Mouse (Mus musculus) mesoderm, embryonic 11.5 days (tissue): ENCODE measurements around the gene D930007J09Rik.
A peak's percentile ranks its signal among the peaks of the same experiment; 100 is the strongest.

Source experiments
- DNase-seq: peaks from one replicate; pipeline ENCODE4 v3.0.0-alpha.2; 2012; ENCODE audit warnings: low read depth, low spot score

The D930007J09Rik gene

DNA sequence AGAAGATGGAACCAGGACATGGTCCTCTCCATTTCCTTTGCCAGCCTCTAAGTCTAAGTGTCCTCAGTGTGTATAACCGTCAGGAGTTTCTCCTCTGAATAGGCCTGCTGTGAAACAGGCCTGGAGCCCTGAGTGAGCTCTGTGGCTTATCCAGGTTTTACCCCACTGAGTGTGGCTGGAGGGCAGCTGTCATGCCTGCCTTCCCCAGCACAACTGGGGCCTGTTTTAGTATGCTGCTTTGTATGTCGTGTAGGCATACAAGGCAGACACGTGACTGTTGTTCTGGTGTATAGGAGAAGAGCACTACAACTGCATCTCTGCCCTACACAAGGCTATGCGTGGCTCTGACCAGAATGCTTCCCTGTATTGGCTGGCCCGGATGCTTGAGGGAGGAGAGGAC is 17.3 kb upstream of the D930007J09Rik start:
- DNase-seq: no peak

DNA sequence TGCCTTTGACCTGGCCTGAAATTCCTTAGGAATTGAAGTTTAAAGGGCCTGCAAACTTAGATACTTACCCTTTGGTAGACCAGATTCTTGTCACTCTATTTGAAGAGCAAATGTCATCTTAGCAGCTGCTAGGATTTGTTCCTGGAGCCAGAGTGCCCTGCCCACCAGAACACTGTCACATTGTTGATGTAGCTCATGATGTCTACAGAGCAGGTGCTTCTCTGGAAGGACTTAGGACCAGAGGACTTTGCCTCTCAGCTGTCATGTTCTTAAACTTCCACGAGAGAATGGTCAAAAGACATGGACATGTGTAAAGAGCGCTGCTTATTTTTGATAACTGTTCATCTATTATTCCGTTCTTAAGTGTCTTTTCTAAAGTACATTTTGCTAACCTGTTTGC is 16.6 kb upstream of the D930007J09Rik start:
- DNase-seq: no peak

DNA sequence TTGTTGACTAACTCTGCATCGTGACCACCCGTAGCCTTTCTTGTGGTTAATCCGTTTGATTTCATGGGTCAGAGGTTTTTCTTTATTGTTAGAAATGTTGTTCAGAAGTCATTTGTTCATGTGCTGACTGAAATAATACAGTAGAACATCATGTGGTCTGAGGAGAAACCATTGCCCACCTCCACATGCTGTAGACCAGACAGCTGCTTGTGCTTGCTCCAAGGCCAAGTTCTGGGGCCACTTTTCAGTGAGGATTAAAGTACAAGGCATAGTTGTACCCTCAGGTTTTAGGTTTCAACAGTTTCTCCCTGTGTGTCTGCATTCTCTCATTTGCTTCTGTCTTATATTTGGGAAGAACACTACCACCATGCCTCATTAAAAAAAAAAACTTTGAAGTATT is 5.0 kb upstream of the D930007J09Rik start:
- no peak for DNase-seq

DNA sequence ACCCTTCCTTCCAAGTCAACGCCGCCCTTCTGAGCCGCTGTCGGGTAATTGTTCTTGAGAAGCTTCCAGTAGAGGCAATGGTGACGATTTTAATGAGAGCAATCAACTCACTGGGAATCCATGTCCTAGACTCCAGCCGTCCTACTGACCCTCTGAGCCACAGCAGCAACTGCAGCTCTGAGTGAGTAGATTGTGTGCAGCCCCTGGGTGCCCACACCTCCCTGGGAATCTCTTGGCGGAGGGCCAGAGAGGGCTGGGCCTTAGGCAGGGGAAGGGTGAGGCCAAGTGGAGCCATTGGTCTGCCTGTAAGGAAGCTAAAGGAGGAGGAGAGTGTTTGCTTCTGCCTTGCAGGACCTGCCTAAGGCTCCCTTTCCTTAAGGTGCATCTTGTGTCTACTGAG is 4.2 kb upstream of the D930007J09Rik start:
- no peak for DNase-seq

DNA sequence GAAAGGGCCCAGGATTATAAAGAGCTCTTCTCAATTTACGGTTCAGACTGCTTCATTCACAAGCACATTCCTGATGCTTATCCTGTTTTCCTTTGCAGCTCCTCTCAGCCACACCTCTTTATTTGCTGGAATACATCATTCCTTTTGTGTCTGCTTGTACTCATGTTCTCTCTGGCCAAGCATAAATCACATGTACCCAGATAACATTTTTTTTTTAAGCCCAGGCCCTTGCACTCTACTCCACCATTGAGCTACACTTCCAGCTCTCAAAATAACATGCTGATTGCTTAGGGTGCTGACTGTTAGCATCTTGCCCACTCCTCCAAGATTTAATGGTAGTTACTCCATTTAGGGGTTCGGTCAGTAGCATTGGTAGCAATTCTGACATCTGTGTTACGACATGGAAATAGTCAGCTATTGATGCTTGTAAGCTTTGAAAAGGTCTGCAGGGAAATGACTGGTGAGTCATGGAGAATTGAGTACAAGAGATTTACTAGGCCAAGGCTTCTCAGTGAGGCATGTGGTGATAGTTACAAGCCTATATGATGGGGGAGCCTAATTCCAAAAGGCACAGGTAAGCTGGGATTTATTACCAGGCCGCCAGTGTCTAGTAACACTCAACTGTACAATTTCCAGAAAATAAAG is 1.2 kb upstream of the D930007J09Rik start:
- DNase-seq: no peak

DNA sequence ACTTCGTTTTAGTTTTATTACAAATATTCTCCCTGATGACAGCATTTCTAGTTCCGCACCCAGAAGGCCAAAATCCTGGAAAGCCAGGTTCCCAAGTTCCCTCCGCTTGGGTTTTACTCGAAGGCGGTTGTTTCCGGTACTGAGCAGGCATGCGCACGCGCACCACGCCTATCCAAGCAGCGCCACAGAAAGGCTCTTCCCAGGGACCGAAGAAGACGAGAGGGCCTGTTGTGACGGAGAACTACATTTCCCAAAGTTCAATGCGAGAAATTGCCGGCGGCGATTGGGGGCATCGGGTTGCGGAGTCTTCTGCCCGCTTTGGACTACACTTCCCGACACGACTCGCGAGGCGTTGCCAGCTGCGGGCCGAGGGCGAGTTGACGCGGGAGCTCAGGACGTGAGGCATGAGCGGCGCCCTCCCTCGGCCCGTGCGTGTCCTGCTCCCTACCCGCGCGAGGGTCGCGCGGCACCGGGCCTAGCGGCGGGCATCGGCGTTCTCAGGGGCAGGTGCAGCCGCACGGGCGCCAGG is 892 bp downstream of the D930007J09Rik start, which contains the start of gene Wrnip1:
Gene Wrnip1, plus strand, starts transcription at position 346 of the 529 bp plus-strand sequence.
- peak; percentile 99 for DNase-seq

DNA sequence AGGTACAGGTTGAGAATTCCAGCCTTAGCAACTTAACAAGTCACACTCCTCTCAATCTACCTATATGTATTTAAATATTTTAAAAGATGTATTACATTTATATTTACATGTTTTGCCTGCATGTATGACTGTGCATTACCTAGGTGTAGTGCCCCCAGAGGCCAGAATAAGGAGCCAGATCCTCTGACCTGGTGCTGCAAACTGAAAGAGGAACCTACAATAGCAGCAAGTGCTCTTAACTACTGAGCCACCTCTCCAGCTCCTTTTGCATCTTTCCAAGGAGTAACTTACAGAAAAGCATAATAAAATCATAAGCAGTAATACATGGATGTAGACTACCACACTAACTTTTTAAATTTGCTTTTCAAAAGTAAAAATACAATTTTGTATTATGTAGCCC is 1.8 kb downstream of the D930007J09Rik start:
- DNase-seq: no peak

DNA sequence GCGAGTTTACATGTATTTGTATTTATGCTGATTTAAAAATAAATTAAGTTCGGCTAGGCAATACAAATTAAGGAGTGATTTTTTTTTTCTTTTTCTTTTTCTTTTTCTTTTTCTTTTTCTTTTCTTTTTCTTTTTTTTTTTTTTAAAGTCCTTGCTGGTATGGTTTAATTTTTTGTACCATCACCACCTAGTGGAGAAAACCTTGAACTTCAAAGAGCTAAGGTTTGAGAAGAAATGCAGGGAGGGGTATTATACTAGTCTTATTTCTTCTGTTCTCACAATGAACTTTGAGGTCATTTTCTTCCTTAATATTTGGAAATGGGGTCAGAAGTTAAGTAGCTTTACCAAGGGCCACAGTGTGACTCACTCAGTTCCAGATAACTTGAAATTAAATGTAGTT is 3.5 kb downstream of the D930007J09Rik start:
- peak; percentile 31 for DNase-seq

DNA sequence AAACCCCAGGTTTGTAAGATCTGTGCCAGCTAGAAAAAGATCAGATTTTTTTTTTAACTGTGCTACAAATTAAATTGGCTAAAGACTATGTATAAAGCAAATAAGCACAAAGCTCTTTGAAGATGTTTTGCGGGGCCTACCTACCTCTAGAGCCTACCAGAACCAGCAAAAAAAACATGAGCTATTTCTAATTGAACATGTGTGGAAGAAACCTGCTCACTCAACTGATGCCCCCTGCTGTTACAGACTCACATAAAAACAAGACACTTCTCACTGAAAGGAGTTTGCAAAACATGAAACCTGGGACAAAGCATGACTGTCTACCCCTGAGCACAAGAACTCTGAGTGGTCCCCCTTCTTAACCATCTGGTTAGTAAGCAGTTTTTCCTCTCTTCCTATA is 5.6 kb downstream of the D930007J09Rik start:
- DNase-seq: peak; percentile 43

DNA sequence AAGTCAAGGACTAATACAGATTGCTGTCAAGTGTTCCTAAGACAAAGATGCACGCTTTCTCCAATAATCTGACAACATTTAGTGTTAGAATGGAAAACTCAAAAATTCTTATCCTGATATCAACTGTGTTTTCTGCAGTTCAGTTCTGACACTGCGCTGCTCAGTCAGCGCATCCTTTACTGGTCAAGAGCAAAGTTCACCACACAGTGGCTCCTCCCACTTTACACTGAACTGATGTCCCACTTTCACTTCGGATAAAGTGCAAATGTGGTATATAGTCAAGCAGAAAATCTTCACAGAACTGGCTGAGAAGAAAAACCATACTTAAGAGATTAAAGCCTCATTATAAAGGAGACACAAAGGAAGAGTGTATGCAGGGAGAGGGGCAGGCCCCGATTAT is 7.5 kb downstream of the D930007J09Rik start:
- no peak for DNase-seq

DNA sequence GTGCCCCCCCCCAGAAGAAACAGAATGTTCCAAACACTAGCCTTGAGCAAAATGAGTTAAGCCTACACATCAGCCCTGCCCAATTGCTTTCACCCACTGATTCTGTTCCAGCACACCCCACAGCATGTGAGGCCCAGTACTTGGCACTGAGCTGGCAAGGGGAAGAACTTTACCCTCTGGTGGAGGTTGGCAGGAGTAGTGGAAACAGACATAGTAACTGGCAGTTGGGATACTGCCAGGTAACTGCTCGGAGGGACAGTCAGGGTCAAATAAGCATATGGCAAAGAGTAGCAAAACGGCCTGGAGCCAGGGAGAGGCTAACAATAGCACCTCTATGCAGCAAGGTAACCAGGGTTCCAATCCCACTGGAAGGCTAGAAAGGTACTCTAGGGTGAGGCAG is 8.0 kb downstream of the D930007J09Rik start:
- no peak for DNase-seq

DNA sequence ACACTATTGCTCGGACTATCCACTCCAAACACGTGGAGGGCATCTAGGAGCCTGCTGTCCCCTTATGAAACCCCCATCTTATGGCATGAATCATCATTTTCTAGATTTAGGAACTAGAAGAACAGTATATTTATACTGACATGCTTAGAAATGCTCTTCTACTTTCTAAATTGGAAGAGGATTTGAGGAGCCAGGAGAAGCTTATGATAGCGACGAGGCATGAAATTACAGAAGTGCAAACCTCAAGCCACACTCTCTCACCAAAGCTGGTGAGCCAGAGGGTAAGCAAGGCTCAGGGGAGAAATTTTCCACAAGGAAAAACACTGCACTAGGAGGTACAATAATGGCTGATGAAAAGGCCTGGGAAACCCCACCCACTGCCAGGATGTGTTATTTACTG is 12.9 kb downstream of the D930007J09Rik start:
- no peak for DNase-seq

DNA sequence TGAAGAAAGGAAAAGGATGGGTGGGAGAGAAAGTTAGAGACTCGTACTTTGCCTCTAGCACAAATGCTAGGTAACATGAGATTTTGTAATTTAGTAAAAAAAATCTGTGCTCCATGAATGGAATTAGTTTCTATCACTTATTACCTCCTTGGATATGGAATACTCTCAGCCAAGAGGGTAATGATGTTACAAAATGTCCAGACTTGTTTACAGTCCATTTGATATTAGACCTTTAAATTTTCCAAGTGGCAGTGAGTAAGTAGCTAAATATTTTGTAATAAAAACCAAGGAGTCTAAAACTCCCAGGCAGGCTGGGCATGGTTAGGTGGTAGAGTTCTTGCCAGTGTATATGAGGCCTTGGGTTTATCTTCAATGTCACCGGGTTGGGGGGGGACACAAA is 15.1 kb downstream of the D930007J09Rik start:
- no peak for DNase-seq

DNA sequence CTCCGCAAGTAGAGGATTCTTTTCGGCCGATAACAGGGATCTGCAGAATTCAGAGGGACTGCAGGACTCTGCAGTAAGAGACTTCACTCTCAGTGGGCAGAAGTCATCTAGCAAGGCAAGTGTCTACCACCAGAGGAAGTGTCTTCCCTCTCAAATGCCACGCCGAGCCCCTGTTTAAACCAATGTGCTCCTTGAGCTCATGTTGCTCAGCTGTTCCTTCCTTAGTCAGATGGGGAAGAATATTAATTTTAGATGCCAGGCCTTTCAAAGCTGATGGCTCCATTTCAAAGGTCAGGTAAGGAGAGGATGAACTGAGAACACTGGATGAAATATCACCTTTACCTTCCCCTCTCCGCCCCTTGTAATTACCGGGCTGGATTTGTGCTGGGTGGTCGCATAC is 18.8 kb downstream of the D930007J09Rik start, which contains the start of gene Mylk4:
Gene Mylk4, minus strand, starts transcription at position 139 of the 400 bp plus-strand sequence.
- DNase-seq: no peak

DNA sequence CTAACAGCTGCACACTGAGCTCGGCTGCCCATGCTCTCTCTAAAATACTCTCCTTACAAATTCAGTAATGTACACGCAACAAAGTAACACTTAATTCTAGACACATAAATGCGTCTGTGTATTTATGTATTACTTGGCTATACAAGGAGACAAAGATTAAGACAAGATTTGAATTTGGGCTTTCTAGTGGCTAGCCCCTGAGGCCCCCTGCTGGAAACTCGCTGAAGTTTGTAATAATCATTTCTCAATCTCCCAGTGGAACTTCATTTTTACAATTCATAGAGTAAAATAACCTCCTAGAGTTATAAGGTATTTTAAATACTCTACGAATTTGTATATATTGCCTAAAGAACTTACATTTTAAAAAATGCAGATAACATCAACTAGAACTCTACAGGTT is 19.6 kb downstream of the D930007J09Rik start:
- DNase-seq: no peak

DNA sequence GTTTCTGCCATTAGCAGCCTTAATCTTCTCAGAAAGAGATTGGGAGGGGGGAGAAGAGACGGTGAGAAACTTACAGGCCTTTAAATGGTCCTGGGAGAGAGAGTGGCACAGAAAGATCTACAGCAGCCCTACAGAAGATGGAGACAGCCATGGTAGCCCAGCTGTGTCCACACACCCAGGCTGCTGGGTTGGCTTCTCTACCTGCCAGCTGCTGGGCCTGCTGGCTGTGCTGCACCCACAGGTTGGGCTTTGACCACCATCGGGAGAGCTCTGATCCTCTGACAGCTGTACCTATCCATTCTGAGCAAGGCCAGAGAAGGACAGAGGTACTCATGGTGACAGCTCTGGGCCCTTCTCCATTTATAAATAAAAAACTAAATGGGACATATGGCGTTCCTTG is 23.8 kb downstream of the D930007J09Rik start:
- DNase-seq: no peak

DNA sequence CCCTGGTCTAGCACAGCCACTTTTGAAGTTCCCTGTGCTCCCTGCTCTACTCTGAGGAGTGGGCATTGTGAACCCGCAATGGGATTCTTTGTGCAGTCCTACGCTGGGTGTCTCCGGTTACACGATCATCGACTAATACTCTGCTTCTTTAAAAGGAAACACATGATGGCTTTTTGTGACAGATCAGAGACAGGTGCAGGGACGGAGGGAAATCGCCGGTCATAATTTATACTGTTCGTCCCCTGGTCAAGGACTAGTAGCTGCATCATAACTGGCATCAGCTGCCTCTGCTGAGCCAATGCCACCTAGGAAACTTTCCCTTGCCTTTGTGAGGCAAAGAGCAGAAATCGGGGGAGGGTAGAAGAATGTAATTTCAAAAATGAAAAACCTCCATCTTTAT is 26.3 kb downstream of the D930007J09Rik start:
- DNase-seq: peak; percentile 22

DNA sequence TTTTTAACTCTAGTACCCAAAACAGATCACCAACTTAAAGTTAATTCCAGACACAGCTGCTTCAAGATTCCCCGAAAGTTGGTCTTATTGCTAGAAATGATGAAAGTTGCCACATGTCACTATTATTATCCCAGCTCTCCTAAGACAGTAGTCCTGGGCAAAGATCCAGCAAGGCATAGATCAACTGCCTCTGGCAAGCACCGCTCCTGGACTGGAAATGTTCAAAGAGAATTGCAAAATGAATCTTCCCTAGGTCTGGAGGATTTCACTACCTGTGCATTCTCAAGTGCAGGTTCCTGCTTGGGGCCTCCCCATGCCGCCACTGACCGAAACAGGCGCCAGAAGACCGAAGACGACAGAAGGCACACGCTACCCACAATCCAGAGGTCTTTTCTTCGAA is 26.8 kb downstream of the D930007J09Rik start:
- DNase-seq: no peak

DNA sequence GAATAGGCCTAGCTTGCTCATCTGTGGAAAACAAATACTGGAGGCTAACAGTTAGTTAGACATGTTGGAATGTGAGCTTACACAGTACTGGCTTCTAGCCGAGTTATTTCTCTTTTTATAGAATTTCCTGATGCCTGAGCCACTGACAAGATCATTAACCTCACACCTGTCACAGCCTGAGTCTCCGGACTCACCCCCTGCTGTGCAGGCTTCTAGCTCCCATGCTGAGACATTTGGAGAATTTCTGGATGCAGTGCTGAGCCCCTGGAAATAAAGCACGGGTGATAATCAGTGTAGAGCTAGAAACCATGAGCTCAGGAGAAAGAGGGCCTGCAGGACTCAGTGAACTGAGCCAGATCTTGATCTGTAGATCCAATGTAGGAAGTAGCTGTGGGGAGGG is 32.7 kb downstream of the D930007J09Rik start:
- DNase-seq: peak; percentile 45

DNA sequence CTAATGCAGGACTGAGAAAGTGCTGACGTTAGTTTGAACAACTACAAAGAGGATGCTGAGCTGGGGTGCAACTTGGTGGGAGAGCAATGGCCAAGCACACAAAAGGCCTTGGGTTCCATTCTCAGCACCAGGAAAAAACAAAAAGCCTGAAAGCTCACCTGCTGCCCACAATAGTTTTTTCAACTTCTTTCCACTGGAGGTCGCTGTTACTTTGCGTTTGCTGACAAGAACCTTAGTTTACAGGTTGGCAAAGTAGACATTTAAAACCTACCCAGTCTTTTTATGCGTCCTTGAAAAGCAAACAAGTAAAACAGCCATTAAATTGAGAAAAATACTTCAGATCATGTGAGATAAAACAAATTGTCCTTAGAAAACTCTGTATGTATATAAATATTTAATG is 34.5 kb downstream of the D930007J09Rik start:
- DNase-seq: peak; percentile 55

DNA sequence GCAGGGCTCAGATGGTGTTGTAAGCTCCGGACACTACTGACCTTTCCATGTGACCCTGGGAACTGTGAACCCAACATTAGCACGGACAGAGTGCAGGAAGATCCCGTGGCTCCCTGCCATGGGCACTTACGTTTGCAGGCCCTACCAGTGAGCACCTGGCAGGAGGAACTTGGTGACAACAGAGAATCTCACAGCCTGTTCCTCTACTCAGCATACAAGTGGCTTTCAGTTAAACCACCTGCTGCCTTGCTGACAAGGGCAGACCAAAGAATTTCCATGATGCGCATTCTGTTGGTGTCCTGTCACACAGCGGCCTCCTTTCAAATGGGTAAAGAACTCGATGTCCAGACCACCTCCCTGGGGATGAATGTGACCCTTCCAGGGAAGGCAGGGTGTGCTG is 38.2 kb downstream of the D930007J09Rik start:
- no peak for DNase-seq

DNA sequence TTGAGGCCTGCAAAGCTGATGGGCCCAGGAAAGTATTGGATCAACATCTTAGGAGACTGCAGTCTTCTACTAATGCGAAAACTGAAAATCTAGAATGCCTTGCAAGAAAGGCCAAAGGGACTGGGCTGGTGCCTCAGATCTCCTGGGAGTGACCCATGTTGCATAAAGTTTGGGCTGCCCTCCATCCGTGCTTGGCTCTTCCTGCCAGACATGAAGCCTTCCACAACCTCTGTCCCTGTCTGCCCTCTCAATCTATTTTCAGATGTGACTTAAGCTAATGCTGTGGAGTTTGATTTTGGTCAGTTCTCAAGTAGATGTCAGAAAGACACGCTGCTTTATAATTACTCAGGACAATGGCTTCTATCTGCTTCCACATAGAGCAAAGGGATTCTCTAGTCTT is 39.5 kb downstream of the D930007J09Rik start:
- no peak for DNase-seq

DNA sequence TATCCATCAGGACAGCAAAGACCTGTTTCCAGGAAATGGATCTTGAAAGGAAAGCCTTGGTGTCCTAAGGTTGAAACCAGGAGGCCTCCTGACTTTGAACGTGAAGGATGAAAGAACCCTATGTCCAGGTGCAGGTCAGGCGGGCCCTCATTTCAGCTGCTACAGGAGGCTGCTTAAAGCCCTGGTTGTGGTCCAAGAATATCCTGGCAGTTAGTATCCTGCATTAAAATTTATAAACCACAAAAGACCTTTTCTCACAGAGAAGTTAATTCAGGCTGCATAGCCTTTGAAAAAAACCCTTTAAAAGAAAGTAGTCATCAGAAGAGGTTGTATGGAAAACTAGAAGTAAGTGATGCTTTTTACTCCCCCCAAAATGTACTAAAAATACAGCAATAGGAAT is 41.9 kb downstream of the D930007J09Rik start:
- no peak for DNase-seq

DNA sequence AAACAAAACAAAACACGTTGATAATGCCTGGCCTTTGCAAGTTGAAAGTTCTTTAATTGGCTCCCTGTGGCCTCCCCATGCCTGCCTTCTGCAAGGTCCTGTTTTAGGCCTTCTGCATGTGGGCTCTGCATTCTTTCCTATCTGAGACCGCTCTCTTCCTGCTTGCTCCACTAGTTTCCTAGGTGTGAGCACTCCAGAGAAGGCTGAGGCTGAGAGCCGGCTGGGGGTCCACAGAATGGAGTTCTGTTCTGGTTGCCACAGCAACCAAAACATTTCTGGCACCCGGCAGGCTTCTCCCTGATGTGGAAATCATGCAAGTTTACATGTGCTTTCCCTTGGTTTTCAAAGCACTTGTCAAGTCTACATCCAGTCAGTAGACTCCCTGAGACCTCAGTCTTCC is 43.6 kb downstream of the D930007J09Rik start:
- DNase-seq: no peak
